Mouse (Mus musculus) lung, postnatal 0 days (tissue): ENCODE data around the gene Cers5.

Experiments used
- CTCF ChIP-seq: IDR thresholded peaks from 2 replicates; pipeline ENCODE4 v1.5.1; 2016; ENCODE audit warnings: antibody characterized with exemption, mild to moderate bottlenecking
- EP300 ChIP-seq: IDR thresholded peaks from 2 replicates; pipeline ENCODE4 v1.6.1; 2016; ENCODE audit warnings: antibody characterized with exemption, mild to moderate bottlenecking, control low read depth

GRCm38 (mm10) chr15:99772925-99773324 is 240 bp upstream of the Cers5 start:
- TF ChIP-seq CTCF: no peak
- no peak for TF ChIP-seq EP300
